Mouse (Mus musculus) adrenal gland, adult 2 months (tissue): ENCODE measurements around the gene Cpxm2. TPM values are rescaled to one million over a fixed set of nuclear protein-coding genes. Genes with fewer than 3 reads are reported as not detected.

Experiments used
- DNase-seq: peaks from one replicate; pipeline ENCODE4 v3.0.0; 2021
- long read RNA-seq: library from polyadenylated mRNA; stranded (forward); transcript quantifications from one replicate; pipeline ENCODE4 v2.0.0, GENCODE M21; 2021
- polyA plus RNA-seq: library from polyadenylated mRNA; depleted of rRNA; stranded (reverse); fragments of >200 nt; gene quantifications from 2 replicates; pipeline ENCODE4 v1.2.3, GENCODE M21; 2012; rRNA removed
- total RNA-seq, 2 experiments: library from RNA; stranded (reverse); gene quantifications; 2 replicates each; pipeline ENCODE4 v1.2.3; 2021

Gene Cpxm2
- total RNA-seq (10 to 100 TPM; 15.0 to 27.5 TPM), polyA plus RNA-seq (9.9 and 11.6 TPM in 2 replicates)
- long read RNA-seq, transcript Cpxm2-201 (14 exons, 3,498 nt): major isoform, 18 of 26 reads
- long read RNA-seq, partial matches to known transcripts: 3 of 26 reads
- long read RNA-seq, other reads (novel, unspliced or antisense): 5 of 26 reads

GRCm38 (mm10) chr7:132154368-132154961, at the start of gene Cpxm2:
Gene Cpxm2 (minus strand): TSS chr7:132154739.
- DNase-seq: peak; percentile 44

- no peak for DNase-seq
Observed at GRCm38 (mm10) chr7:132204073-132204612, 49.6 kb upstream of the Cpxm2 start.

- peak; percentile 53 for DNase-seq
Observed at GRCm38 (mm10) chr7:132199686-132200085, 45.1 kb upstream of the Cpxm2 start.

- no peak for DNase-seq
Observed at GRCm38 (mm10) chr7:132198806-132199205, 44.3 kb upstream of the Cpxm2 start.

- no peak for DNase-seq
Observed at GRCm38 (mm10) chr7:132197817-132198475, 43.4 kb upstream of the Cpxm2 start.

GRCm38 (mm10) chr7:132196581-132196980, 42.0 kb upstream of the Cpxm2 start:
- no peak for DNase-seq

- DNase-seq: peak; percentile 25
Observed at GRCm38 (mm10) chr7:132193606-132194005, 39.1 kb upstream of the Cpxm2 start.

GRCm38 (mm10) chr7:132187456-132187855, 32.9 kb upstream of the Cpxm2 start:
- no peak for DNase-seq

- no peak for DNase-seq
Observed at GRCm38 (mm10) chr7:132183892-132184404, 29.4 kb upstream of the Cpxm2 start.

GRCm38 (mm10) chr7:132181586-132182198, 27.2 kb upstream of the Cpxm2 start:
- DNase-seq: no peak

- no peak for DNase-seq
Observed at GRCm38 (mm10) chr7:132181042-132181441, 26.5 kb upstream of the Cpxm2 start.

- no peak for DNase-seq
Observed at GRCm38 (mm10) chr7:132179049-132179448, 24.5 kb upstream of the Cpxm2 start.

- DNase-seq: no peak
Observed at GRCm38 (mm10) chr7:132174787-132175186, 20.2 kb upstream of the Cpxm2 start.

GRCm38 (mm10) chr7:132174296-132174695, 19.8 kb upstream of the Cpxm2 start:
- DNase-seq: no peak

GRCm38 (mm10) chr7:132172220-132172619, 17.7 kb upstream of the Cpxm2 start:
- DNase-seq: no peak

GRCm38 (mm10) chr7:132171716-132172115, 17.2 kb upstream of the Cpxm2 start:
- DNase-seq: no peak

GRCm38 (mm10) chr7:132169419-132170169, 15.1 kb upstream of the Cpxm2 start:
- DNase-seq: no peak

GRCm38 (mm10) chr7:132167239-132167638, 12.7 kb upstream of the Cpxm2 start:
- DNase-seq: no peak

- DNase-seq: no peak
Observed at GRCm38 (mm10) chr7:132162254-132162653, 7.7 kb upstream of the Cpxm2 start.

- no peak for DNase-seq
Observed at GRCm38 (mm10) chr7:132158321-132159025, 3.9 kb upstream of the Cpxm2 start.

GRCm38 (mm10) chr7:132153725-132154147, 803 bp downstream of the Cpxm2 start:
- DNase-seq: peak; percentile 50
